Mouse (Mus musculus) olfactory bulb, adult 2 months (tissue): ENCODE results near the gene Fryl.

Experiments
- CTCF ChIP-seq: fragments of 200-500 bp; IDR thresholded peaks from 2 replicates; pipeline ENCODE4 v1.5.1; 2012; ENCODE audit warnings: low read depth, mild to moderate bottlenecking, low read length, moderate library complexity; ENCODE audit not compliant: insufficient read depth
- POLR2A ChIP-seq: fragments of 200-500 bp; IDR thresholded peaks from 2 replicates; pipeline ENCODE4 v1.6.1; 2012; ENCODE audit warnings: mild to moderate bottlenecking, low read depth, low read length, moderate library complexity; ENCODE audit not compliant: insufficient read depth

- TF ChIP-seq POLR2A (no peak), CTCF (no peak)
Measured at GRCm38 (mm10) chr5:73171876-73172480, 84.4 kb downstream of the Fryl start.
